Mouse (Mus musculus): ENCODE measurements at regions not wholly inside any gene's neighbourhood (a gene's known extent, or its start where the extent isn't known, plus 50 kb on each side); places are given as distances from the start of the nearest gene placed in this dataset.

GRCm38 (mm10) chr15:56516095-56516494, 961.3 kb downstream of the Slc22a22 start:
- H3K9me3 ChIP-seq (ENCODE audit: control insufficient read depth, low read length): no peaks in the 10 kb centered on the region
- H3K4me3 ChIP-seq (replicated peaks; ENCODE audit: low read length): no peak overlapping the region
- no peak overlapping the region for H3K4me2 ChIP-seq (replicated peaks)
- H3K9ac ChIP-seq: no peak overlapping the region
- WGBS: 89% methylated on average over 2 of the region's 2 CpGs
- ATAC-seq (ENCODE audit: low FRiP score) (no peak), DNase-seq (ENCODE audit: low spot score) (no peak)
- no peaks in the 10 kb centered on the region for H3K36me3 ChIP-seq (replicated peaks; ENCODE audit: control insufficient read depth, insufficient read depth)
- no peaks in the 10 kb centered on the region for H3K27me3 ChIP-seq (ENCODE audit: control insufficient read depth, insufficient read depth, low read length)
- no peaks in the 10 kb centered on the region for H3K4me1 ChIP-seq (replicated peaks; ENCODE audit: control insufficient read depth, insufficient read depth, low read length)
- H3K27ac ChIP-seq: no peak overlapping the region

GRCm38 (mm10) chr15:56498774-56499173, 978.7 kb downstream of the Slc22a22 start:
- whole genome bisulfite sequencing: 83% methylated on average over 3 of the region's 3 CpGs
- no peak overlapping the region for H3K9ac ChIP-seq
- DNase-seq (ENCODE audit: low spot score): no peak

GRCm38 (mm10) chr15:56497757-56498156, 979.7 kb downstream of the Slc22a22 start:
- Histone ChIP-seq H3K9ac (no peak overlapping the region), H3K27ac (no peak overlapping the region), H3K9me3 (ENCODE audit: control insufficient read depth, low read length) (no peaks in the 10 kb centered on the region), H3K4me1 (replicated peaks; ENCODE audit: control insufficient read depth, insufficient read depth, low read length) (no peaks in the 10 kb centered on the region), H3K36me3 (replicated peaks; ENCODE audit: control insufficient read depth, insufficient read depth) (no peaks in the 10 kb centered on the region), H3K4me2 (replicated peaks) (no peak overlapping the region), H3K4me3 (replicated peaks; ENCODE audit: low read length) (no peak overlapping the region), H3K27me3 (ENCODE audit: control insufficient read depth, insufficient read depth, low read length) (no peaks in the 10 kb centered on the region)
- DNase-seq (ENCODE audit: low spot score) (no peak), ATAC-seq (ENCODE audit: low FRiP score) (no peak)
- WGBS: 77% methylated on average over 4 of the region's 4 CpGs

More at GRCm38 (mm10) chr15:56498774-56499173, 978.7 kb downstream of the Slc22a22 start:
- Histone ChIP-seq H3K4me2 (replicated peaks) (no peak overlapping the region), H3K27me3 (ENCODE audit: control insufficient read depth, insufficient read depth, low read length) (no peaks in the 10 kb centered on the region), H3K36me3 (replicated peaks; ENCODE audit: control insufficient read depth, insufficient read depth) (no peaks in the 10 kb centered on the region), H3K4me1 (replicated peaks; ENCODE audit: control insufficient read depth, insufficient read depth, low read length) (no peaks in the 10 kb centered on the region), H3K4me3 (replicated peaks; ENCODE audit: low read length) (no peak overlapping the region), H3K27ac (no peak overlapping the region), H3K9me3 (ENCODE audit: control insufficient read depth, low read length) (no peaks in the 10 kb centered on the region)
- no peak for ATAC-seq (ENCODE audit: low FRiP score)

- 86% methylated on average over 2 of the region's 2 CpGs for WGBS
- ATAC-seq (ENCODE audit: low FRiP score) (no peak), DNase-seq (ENCODE audit: low spot score) (no peak)
- no peak overlapping the region for H3K27ac ChIP-seq
- no peaks in the 10 kb centered on the region for H3K9me3 ChIP-seq (ENCODE audit: control insufficient read depth, low read length)
- H3K9ac ChIP-seq: no peak overlapping the region
- no peaks in the 10 kb centered on the region for H3K36me3 ChIP-seq (replicated peaks; ENCODE audit: control insufficient read depth, insufficient read depth)
- H3K4me1 ChIP-seq (replicated peaks; ENCODE audit: control insufficient read depth, insufficient read depth, low read length): no peaks in the 10 kb centered on the region
- no peaks in the 10 kb centered on the region for H3K27me3 ChIP-seq (ENCODE audit: control insufficient read depth, insufficient read depth, low read length)
- H3K4me2 ChIP-seq (replicated peaks): no peak overlapping the region
- no peak overlapping the region for H3K4me3 ChIP-seq (replicated peaks; ENCODE audit: low read length)
Observed at GRCm38 (mm10) chr15:56496355-56496754, 981.1 kb downstream of the Slc22a22 start.

GRCm38 (mm10) chr15:56485931-56486330, 991.5 kb downstream of the Slc22a22 start:
- H3K4me1 ChIP-seq (replicated peaks; ENCODE audit: control insufficient read depth, insufficient read depth, low read length): no peaks in the 10 kb centered on the region
- no peaks in the 10 kb centered on the region for H3K9me3 ChIP-seq (ENCODE audit: control insufficient read depth, low read length)
- H3K27ac ChIP-seq: no peak overlapping the region
- H3K36me3 ChIP-seq (replicated peaks; ENCODE audit: control insufficient read depth, insufficient read depth): no peaks in the 10 kb centered on the region
- no peak overlapping the region for H3K9ac ChIP-seq
- no peak overlapping the region for H3K4me2 ChIP-seq (replicated peaks)
- 85% methylated on average over 3 of the region's 3 CpGs for WGBS
- no peak overlapping the region for H3K4me3 ChIP-seq (replicated peaks; ENCODE audit: low read length)
- ATAC-seq (ENCODE audit: low FRiP score) (no peak), DNase-seq (ENCODE audit: low spot score) (no peak)
- H3K27me3 ChIP-seq (ENCODE audit: control insufficient read depth, insufficient read depth, low read length): no peaks in the 10 kb centered on the region

- no peaks in the 10 kb centered on the region for H3K9me3 ChIP-seq (ENCODE audit: control insufficient read depth, low read length)
- H3K4me2 ChIP-seq (replicated peaks): no peak overlapping the region
- no peak overlapping the region for H3K27ac ChIP-seq
- no peaks in the 10 kb centered on the region for H3K36me3 ChIP-seq (replicated peaks; ENCODE audit: control insufficient read depth, insufficient read depth)
- no peaks in the 10 kb centered on the region for H3K4me1 ChIP-seq (replicated peaks; ENCODE audit: control insufficient read depth, insufficient read depth, low read length)
- ATAC-seq (ENCODE audit: low FRiP score) (no peak), DNase-seq (ENCODE audit: low spot score) (no peak)
- no peak overlapping the region for H3K9ac ChIP-seq
- H3K4me3 ChIP-seq (replicated peaks; ENCODE audit: low read length): no peak overlapping the region
- 89% methylated on average over 3 of the region's 3 CpGs for WGBS
- no peaks in the 10 kb centered on the region for H3K27me3 ChIP-seq (ENCODE audit: control insufficient read depth, insufficient read depth, low read length)
Observed at GRCm38 (mm10) chr15:56484693-56485092, 992.7 kb downstream of the Slc22a22 start.

- Histone ChIP-seq H3K36me3 (replicated peaks; ENCODE audit: control insufficient read depth, insufficient read depth) (no peaks in the 10 kb centered on the region), H3K4me2 (replicated peaks) (no peak overlapping the region), H3K27ac (no peak overlapping the region), H3K9ac (no peak overlapping the region), H3K27me3 (ENCODE audit: control insufficient read depth, insufficient read depth, low read length) (no peaks in the 10 kb centered on the region), H3K4me3 (replicated peaks; ENCODE audit: low read length) (no peak overlapping the region), H3K9me3 (ENCODE audit: control insufficient read depth, low read length) (no peaks in the 10 kb centered on the region), H3K4me1 (replicated peaks; ENCODE audit: control insufficient read depth, insufficient read depth, low read length) (no peaks in the 10 kb centered on the region)
- ATAC-seq (ENCODE audit: low FRiP score): no peak
- DNase-seq (ENCODE audit: low spot score): no peak
Observed at GRCm38 (mm10) chr15:56479682-56480081, 997.7 kb downstream of the Slc22a22 start.

- Histone ChIP-seq H3K9me3 (ENCODE audit: control insufficient read depth, low read length) (no peaks in the 10 kb centered on the region), H3K27ac (no peak overlapping the region), H3K36me3 (replicated peaks; ENCODE audit: control insufficient read depth, insufficient read depth) (no peaks in the 10 kb centered on the region), H3K4me3 (replicated peaks; ENCODE audit: low read length) (no peak overlapping the region), H3K27me3 (ENCODE audit: control insufficient read depth, insufficient read depth, low read length) (no peaks in the 10 kb centered on the region), H3K4me2 (replicated peaks) (no peak overlapping the region), H3K4me1 (replicated peaks; ENCODE audit: control insufficient read depth, insufficient read depth, low read length) (no peaks in the 10 kb centered on the region), H3K9ac (no peak overlapping the region)
- DNase-seq (ENCODE audit: low spot score) (no peak), ATAC-seq (ENCODE audit: low FRiP score) (no peak)
- WGBS: 83% methylated on average over 3 of the region's 3 CpGs
Observed at GRCm38 (mm10) chr15:56479015-56479414, 998.4 kb downstream of the Slc22a22 start.

- Histone ChIP-seq H3K9me3 (ENCODE audit: control insufficient read depth, low read length) (no peaks in the 10 kb centered on the region), H3K27ac (no peak overlapping the region), H3K4me1 (replicated peaks; ENCODE audit: control insufficient read depth, insufficient read depth, low read length) (no peaks in the 10 kb centered on the region), H3K9ac (no peak overlapping the region), H3K27me3 (ENCODE audit: control insufficient read depth, insufficient read depth, low read length) (no peaks in the 10 kb centered on the region), H3K4me3 (replicated peaks; ENCODE audit: low read length) (no peak overlapping the region), H3K4me2 (replicated peaks) (no peak overlapping the region), H3K36me3 (replicated peaks; ENCODE audit: control insufficient read depth, insufficient read depth) (no peaks in the 10 kb centered on the region)
- DNase-seq (ENCODE audit: low spot score) (no peak), ATAC-seq (ENCODE audit: low FRiP score) (no peak)
- 97% methylated on average over 1 of the region's 1 CpGs for WGBS
Observed at GRCm38 (mm10) chr15:56473679-56474078, 1003.7 kb downstream of the Slc22a22 start.

- no peak for ATAC-seq (ENCODE audit: low FRiP score)
- no peak overlapping the region for H3K4me3 ChIP-seq (replicated peaks; ENCODE audit: low read length)
- no peak for DNase-seq (ENCODE audit: low spot score)
- H3K27me3 ChIP-seq (ENCODE audit: control insufficient read depth, insufficient read depth, low read length): no peaks in the 10 kb centered on the region
- H3K9me3 ChIP-seq (ENCODE audit: control insufficient read depth, low read length): no peaks in the 10 kb centered on the region
- no peak overlapping the region for H3K9ac ChIP-seq
- no peak overlapping the region for H3K4me2 ChIP-seq (replicated peaks)
- no peaks in the 10 kb centered on the region for H3K36me3 ChIP-seq (replicated peaks; ENCODE audit: control insufficient read depth, insufficient read depth)
- WGBS: 81% methylated on average over 4 of the region's 4 CpGs
- H3K4me1 ChIP-seq (replicated peaks; ENCODE audit: control insufficient read depth, insufficient read depth, low read length): no peaks in the 10 kb centered on the region
- no peak overlapping the region for H3K27ac ChIP-seq
Observed at GRCm38 (mm10) chr15:56451881-56452280, 1025.5 kb downstream of the Slc22a22 start.
